Comparison of ENCODE assay signal across 13 mouse cellular contexts in the genomic region with DNA sequence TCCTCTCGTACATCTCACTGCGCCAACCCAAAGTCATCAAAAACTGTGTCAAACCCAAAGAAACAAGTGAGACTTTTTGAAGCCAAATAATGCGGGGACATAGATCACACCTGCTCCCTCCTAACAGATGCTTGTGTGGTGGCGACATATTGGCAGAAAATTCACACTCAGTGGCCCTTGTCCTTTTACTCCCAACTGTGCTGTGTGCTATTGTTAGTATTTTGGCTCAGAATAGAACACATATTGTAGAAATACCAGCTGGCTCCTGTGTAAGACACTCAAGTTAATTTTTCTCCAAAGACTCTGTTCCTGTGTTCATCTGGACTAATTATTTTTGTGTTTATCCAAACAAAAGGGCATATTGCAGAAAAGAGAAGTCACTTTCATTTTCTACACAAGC.
DNase-seq lines count a peak whose midpoint lies in the region; ATAC-seq and TF ChIP-seq lines count a peak whose summit lies in the region.
"Had no signal": no experiment of that assay in that cellular context is flagged by ENCODE, and none has a peak within 500 bp of the region (broad histone marks: within the 10 kb centered on the region; RNA-seq: fewer than 3 reads in every experiment).

No protein-coding gene starts in this region.

- intact Hi-C loops in left cerebral cortex, postnatal 4 days (cut with DNase I): no loop called here

- DNase-seq in midbrain, postnatal 0 days (ENCODE audit: low spot score): peak; percentile 24
- no peak for DNase-seq in midbrain, embryonic 10.5 days (ENCODE audit: low spot score)
- DNase-seq in cerebellum, adult 9-10 months: peak; percentile 89
- peak; percentile 59 to 69 for DNase-seq in layer of hippocampus, adult 8-10 months (ENCODE audit: low spot score in 2 of 2)
- peak; percentile 14 for DNase-seq in left cerebral cortex, postnatal 4 days
- no peak for DNase-seq in kidney, adult 2 months
- no peak for DNase-seq in midbrain, embryonic 11.5 days (ENCODE audit: low spot score, missing footprints)
- DNase-seq: adrenal gland, postnatal 36 days; heart, postnatal 36 days; kidney, postnatal 10 days; spleen, adult 18-20 months had no signal

- H3K27me3 ChIP-seq in midbrain, postnatal 0 days (ENCODE audit: insufficient read depth, low read length): no peaks in the 10 kb centered on the region
- H3K27me3 ChIP-seq in midbrain, embryonic 10.5 days (ENCODE audit: low read depth, poor library complexity, severe bottlenecking): no peaks in the 10 kb centered on the region
- no peaks in the 10 kb centered on the region for H3K27me3 ChIP-seq in liver, embryonic 12.5 days (replicated peaks)
- H3K27me3 ChIP-seq in kidney, adult 2 months (replicated peaks; ENCODE audit: control insufficient read depth, insufficient read depth, low read length): no peaks in the 10 kb centered on the region
- H3K27me3 ChIP-seq in midbrain, embryonic 11.5 days (ENCODE audit: control insufficient read depth, insufficient read depth, low read length): no peaks in the 10 kb centered on the region

- H3K36me3 ChIP-seq in midbrain, postnatal 0 days (ENCODE audit: insufficient read depth, low read length): no peaks in the 10 kb centered on the region
- H3K36me3 ChIP-seq in midbrain, embryonic 10.5 days: no peaks in the 10 kb centered on the region
- H3K36me3 ChIP-seq in liver, embryonic 12.5 days: no peaks in the 10 kb centered on the region
- H3K36me3 ChIP-seq in kidney, adult 2 months (ENCODE audit: control insufficient read depth, insufficient read depth, low read length): no peaks in the 10 kb centered on the region
- H3K36me3 ChIP-seq in midbrain, embryonic 11.5 days (ENCODE audit: control insufficient read depth, insufficient read depth, low read length): no peaks in the 10 kb centered on the region

- no peaks in the 10 kb centered on the region for H3K4me1 ChIP-seq in midbrain, postnatal 0 days (ENCODE audit: insufficient read depth, low read length)
- no peaks in the 10 kb centered on the region for H3K4me1 ChIP-seq in midbrain, embryonic 10.5 days
- no peaks in the 10 kb centered on the region for H3K4me1 ChIP-seq in liver, embryonic 12.5 days
- no peaks in the 10 kb centered on the region for H3K4me1 ChIP-seq in kidney, adult 2 months (ENCODE audit: control insufficient read depth, insufficient read depth, low read length)
- no peaks in the 10 kb centered on the region for H3K4me1 ChIP-seq in midbrain, embryonic 11.5 days (ENCODE audit: control insufficient read depth, insufficient read depth, low read length)

- no peak overlapping the region for H3K9ac ChIP-seq in midbrain, postnatal 0 days (replicated peaks; ENCODE audit: low read length, poor library complexity, severe bottlenecking)
- H3K9ac ChIP-seq in liver, embryonic 12.5 days: no peak overlapping the region
- H3K9ac ChIP-seq in midbrain, embryonic 11.5 days (ENCODE audit: low read length): no peak overlapping the region

- no peak overlapping the region for H3K4me2 ChIP-seq in midbrain, postnatal 0 days (ENCODE audit: low read depth, low read length, poor library complexity, severe bottlenecking)
- no peak overlapping the region for H3K4me2 ChIP-seq in liver, embryonic 12.5 days
- H3K4me2 ChIP-seq in midbrain, embryonic 11.5 days: no peak overlapping the region

- TF ChIP-seq CTCF in midbrain, postnatal 0 days (IDR thresholded peaks at IDR 0.05): no peak
- TF ChIP-seq CTCF in kidney, adult 2 months (conservative IDR thresholded peaks at IDR 0.05; ENCODE audit: insufficient read depth, insufficient read length, low read depth, low read length): no peak

- no peak for TF ChIP-seq POLR2A in kidney, adult 2 months (IDR thresholded peaks at IDR 0.05; ENCODE audit: low read depth, low read length)

- no peaks in the 10 kb centered on the region for H3K9me3 ChIP-seq in midbrain, postnatal 0 days (ENCODE audit: low read length)
- no peaks in the 10 kb centered on the region for H3K9me3 ChIP-seq in midbrain, embryonic 10.5 days (replicated peaks)
- H3K9me3 ChIP-seq in liver, embryonic 12.5 days (replicated peaks): no peaks in the 10 kb centered on the region
- H3K9me3 ChIP-seq in midbrain, embryonic 11.5 days (ENCODE audit: control insufficient read depth, low read length): no peaks in the 10 kb centered on the region

- no peak overlapping the region for H3K27ac ChIP-seq in midbrain, postnatal 0 days (ENCODE audit: low read depth, low read length)
- H3K27ac ChIP-seq in midbrain, embryonic 10.5 days (replicated peaks): no peak overlapping the region
- H3K27ac ChIP-seq in liver, embryonic 12.5 days: no peak overlapping the region
- H3K27ac ChIP-seq in kidney, adult 2 months (ENCODE audit: insufficient read depth, low read depth, low read length): no peak overlapping the region
- H3K27ac ChIP-seq in midbrain, embryonic 11.5 days (ENCODE audit: low read depth, low read length): no peak overlapping the region

- WGBS in midbrain, postnatal 0 days: 91% methylated on average over 4 of the region's 4 CpGs
- 90% methylated on average over 4 of the region's 4 CpGs for WGBS in midbrain, embryonic 10.5 days
- 73% methylated on average over 4 of the region's 4 CpGs for WGBS in liver, embryonic 12.5 days (ENCODE audit: insufficient replicate concordance)
- 95% methylated on average over 4 of the region's 4 CpGs for WGBS in kidney, adult 2 months
- 91% methylated on average over 4 of the region's 4 CpGs for WGBS in midbrain, embryonic 11.5 days

- ATAC-seq in midbrain, postnatal 0 days (ENCODE audit: low FRiP score): no peak
- ATAC-seq in liver, embryonic 12.5 days: no peak
- no peak for ATAC-seq in midbrain, embryonic 11.5 days (ENCODE audit: low FRiP score)
- ATAC-seq: inflammation-experienced regulatory T-cells, adult 6 months had no signal

- no peak overlapping the region for H3K4me3 ChIP-seq in midbrain, postnatal 0 days (ENCODE audit: low read depth, low read length)
- H3K4me3 ChIP-seq in midbrain, embryonic 10.5 days: no peak overlapping the region
- H3K4me3 ChIP-seq in liver, embryonic 12.5 days: no peak overlapping the region
- no peak overlapping the region for H3K4me3 ChIP-seq in kidney, adult 2 months (ENCODE audit: insufficient read depth, low read depth, low read length)
- no peak overlapping the region for H3K4me3 ChIP-seq in midbrain, embryonic 11.5 days (ENCODE audit: low read depth, low read length)

Comparison
In these comparisons a context has a peak if more than half of its experiments do, and no peak if none do; other contexts are left out.
1. DNase-seq: peak in midbrain, postnatal 0 days (single experiment), cerebellum, adult 9-10 months (single experiment), layer of hippocampus, adult 8-10 months (2 of 2) and left cerebral cortex, postnatal 4 days (single experiment); none in midbrain, embryonic 10.5 days (single experiment), kidney, adult 2 months (single experiment) and midbrain, embryonic 11.5 days (single experiment).